Mouse (Mus musculus) liver, adult 2 months (tissue): Measurements from ENCODE around the gene Ecsit.

Experiments
- CTCF ChIP-seq: fragments of 200-500 bp; IDR thresholded peaks from 2 replicates; pipeline ENCODE4 v1.5.1; 2011; ENCODE audit warnings: low read depth, low read length, control low read depth
- POLR2A ChIP-seq: fragments of 200-500 bp; IDR thresholded peaks from 2 replicates; pipeline ENCODE4 v1.6.1; 2011; ENCODE audit warnings: low read length, control low read depth; ENCODE audit not compliant: insufficient read depth; ENCODE audit errors: extremely low read depth

- TF ChIP-seq CTCF (no peak), POLR2A (no peak)
Measured at GRCm38 (mm10) chr9:22035300-22036044, 49.8 kb downstream of the Ecsit start.
